Mouse (Mus musculus): ENCODE data around the gene Pam.
A peak's percentile ranks its signal among the peaks of the same experiment; 100 is the strongest.
"Not testable (repeated sequence)": the region's sequence is repeated elsewhere in the genome, so short reads cannot be mapped to it uniquely, and the experiment has no call there.

Pam gene

DNA sequence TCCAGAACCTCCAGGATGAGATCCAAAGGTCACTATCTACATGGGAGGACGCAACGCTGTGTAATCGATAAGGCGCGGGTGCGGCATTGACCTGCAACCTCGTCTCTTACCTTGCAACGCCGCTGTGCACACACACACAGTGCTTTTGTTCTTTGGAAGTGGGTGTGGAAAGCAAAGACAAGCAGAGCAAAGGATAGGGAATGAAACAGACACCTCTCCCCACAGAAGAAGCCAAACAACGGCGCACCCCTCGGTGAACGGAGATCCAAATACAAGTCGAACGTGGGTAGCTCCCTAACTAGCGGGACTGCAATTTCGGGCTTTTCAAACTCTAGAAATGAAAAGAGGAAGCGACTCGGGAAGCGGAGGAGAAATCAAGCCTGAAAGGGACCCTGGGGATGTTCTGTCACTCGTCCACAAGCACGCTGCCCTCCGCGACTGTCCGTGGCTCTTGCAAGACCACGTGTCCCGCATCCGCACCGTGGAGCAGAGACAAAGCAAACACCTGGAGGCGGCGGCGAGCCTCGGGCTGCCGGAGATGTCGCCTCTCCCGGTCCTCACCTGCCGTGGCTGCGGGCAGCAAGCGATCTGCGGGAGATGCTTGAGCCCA lies 326.0 kb downstream of the Pam start:
- DNase-seq (ENCODE audit: low read depth, low spot score), result peak; percentile 4

GRCm38 (mm10) chr1:97768906-97769293 lies 326.5 kb downstream of the Pam start:
- DNase-seq (ENCODE audit: low read depth, low spot score), result no peak

- DNase-seq (ENCODE audit: low read depth, low spot score), result no peak
These were observed 327.4 kb downstream of the Pam start for GRCm38 (mm10) chr1:97768089-97768488.

DNA sequence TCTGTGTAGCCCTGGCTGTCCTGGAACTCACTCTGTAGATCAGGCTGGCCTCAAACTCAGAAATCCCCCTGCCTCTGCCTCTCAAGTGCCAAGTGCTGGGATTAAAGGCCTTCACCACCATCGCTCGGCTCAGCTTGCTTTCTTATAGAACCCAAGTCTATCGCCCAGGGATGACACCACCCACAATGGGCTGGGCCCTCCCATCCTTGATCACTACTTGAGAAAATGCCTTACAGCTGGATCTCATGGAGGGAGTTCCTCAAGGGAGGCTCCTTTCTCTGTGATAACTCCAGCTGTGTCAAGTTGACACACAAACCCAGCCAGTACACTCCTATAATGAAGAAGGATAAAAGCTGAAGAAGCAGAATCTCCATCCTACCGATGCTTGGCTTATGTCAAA lies 329.7 kb downstream of the Pam start:
- not testable (repeated sequence) for DNase-seq (ENCODE audit: low read depth, low spot score)

DNA sequence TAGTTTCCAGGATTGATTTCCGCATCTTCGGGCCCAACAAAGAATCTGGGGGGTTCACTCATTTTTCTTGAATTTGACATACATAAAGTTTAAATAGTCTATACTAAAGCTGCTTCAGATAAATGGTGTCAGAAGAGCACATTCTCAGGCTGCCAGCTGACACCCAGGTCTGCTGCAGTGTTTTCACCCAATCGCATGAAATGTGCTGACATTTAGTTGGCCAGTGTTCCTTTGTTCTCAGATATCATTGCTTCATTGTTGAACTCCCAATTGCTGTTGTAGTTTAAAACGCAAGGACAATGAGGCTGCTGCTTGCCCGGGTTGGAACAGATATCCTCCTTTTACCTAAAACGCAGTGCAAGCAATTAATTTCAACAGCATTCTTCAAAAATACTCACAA lies 334.0 kb downstream of the Pam start:
- DNase-seq (ENCODE audit: low read depth, low spot score), result no peak

DNA sequence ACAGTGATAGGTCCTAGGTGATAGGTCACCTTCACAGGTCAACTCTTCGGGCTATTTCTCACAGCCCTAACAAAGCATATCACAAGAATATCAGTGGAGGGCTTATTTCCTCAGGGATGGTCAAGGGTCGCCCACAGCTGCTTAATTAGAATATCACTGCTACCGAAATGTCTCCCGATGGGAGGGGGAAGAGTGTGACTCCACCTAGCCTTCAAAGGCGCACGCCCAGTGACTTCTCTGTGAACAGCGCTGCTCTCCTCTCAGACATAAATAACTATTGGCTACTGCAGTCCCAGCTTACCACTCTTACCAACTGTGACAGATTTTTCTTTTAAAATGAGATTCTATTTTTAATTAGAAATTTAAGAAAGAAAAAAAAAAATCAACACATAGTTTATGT lies 334.8 kb downstream of the Pam start:
- no peak for DNase-seq (ENCODE audit: low read depth, low spot score)

- DNase-seq (ENCODE audit: low read depth, low spot score), result no peak
These were observed 335.6 kb downstream of the Pam start for GRCm38 (mm10) chr1:97759841-97760240.

- DNase-seq (ENCODE audit: low read depth, low spot score), result no peak
These were observed 341.1 kb downstream of the Pam start for GRCm38 (mm10) chr1:97754392-97754791.

- DNase-seq (ENCODE audit: low read depth, low spot score), result no peak
These were observed 342.2 kb downstream of the Pam start for GRCm38 (mm10) chr1:97753216-97753615.

GRCm38 (mm10) chr1:97748163-97748562 lies 347.3 kb downstream of the Pam start:
- DNase-seq (ENCODE audit: low read depth, low spot score), result no peak

DNA sequence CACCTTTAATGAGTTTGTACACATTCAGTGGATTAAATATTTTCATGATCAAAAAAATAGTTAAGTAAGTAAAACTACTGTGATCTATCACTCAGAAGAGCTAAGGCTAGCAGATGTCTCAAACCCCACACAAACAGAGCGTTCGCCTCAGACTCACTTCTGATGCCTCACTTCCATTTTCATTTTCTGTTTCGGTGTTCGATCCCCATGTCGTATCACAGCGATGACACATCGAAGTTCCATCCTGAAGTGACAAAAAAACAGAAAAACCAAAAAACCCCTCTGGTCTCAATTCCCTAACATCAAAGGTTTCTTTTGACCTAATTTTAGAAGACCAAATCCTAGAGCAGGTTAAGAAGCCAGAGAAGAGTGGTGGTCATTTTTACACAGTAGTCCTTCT lies 349.2 kb downstream of the Pam start:
- no peak for DNase-seq (ENCODE audit: low read depth, low spot score)

DNA sequence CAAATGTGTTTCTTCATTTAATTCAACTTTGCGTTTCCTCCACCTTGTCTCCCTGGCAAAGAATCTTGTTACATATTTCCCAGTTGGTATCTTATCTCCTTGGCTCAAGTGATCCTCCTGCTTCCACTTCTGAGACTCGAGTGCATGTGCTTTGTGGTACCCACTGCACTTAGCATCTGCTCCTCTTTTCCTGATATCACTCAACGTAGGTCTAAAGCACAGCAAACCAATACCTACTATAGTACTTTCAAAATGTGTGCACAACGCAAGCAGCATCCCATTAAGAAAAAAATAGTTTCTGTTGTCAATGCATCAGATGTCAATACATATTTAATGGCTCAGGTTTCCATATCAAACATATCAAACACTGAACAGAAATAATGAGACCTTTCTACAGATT lies 349.7 kb downstream of the Pam start:
- DNase-seq (ENCODE audit: low read depth, low spot score), result no peak
